Mouse (Mus musculus): Measurements from ENCODE around the gene Vcl. TPM values are rescaled to one million over a fixed set of nuclear protein-coding genes. Genes with fewer than 3 reads are reported as not detected.

Gene Vcl
- polyA plus RNA-seq, 2 experiments, result 64.1 to 67.4 TPM

- DNase-seq (ENCODE audit: low spot score) (no peak), ATAC-seq (ENCODE audit: low FRiP score, low read depth) (no peak)
- H3K9ac ChIP-seq (ENCODE audit: low read depth, low read length, severe bottlenecking), result no peak overlapping the region
- 91% methylated on average over 7 of the region's 7 CpGs for WGBS
- no peak for TF ChIP-seq POLR2A (IDR thresholded peaks at IDR 0.05; ENCODE audit: borderline replicate concordance, extremely low read depth, insufficient read depth, insufficient read length)
- H3K36me3 ChIP-seq (ENCODE audit: control insufficient read depth, insufficient read depth, low read length), result no peaks in the 10 kb centered on the region
- H3K4me3 ChIP-seq (replicated peaks; ENCODE audit: low read length), result no peak overlapping the region
- H3K27me3 ChIP-seq (ENCODE audit: control insufficient read depth, insufficient read depth, low read length), result no peaks in the 10 kb centered on the region
- no peak overlapping the region for H3K4me2 ChIP-seq (replicated peaks; ENCODE audit: low read depth, low read length, severe bottlenecking)
- H3K4me1 ChIP-seq (ENCODE audit: control insufficient read depth, insufficient read depth, low read length), result no peaks in the 10 kb centered on the region
- no peaks in the 10 kb centered on the region for H3K9me3 ChIP-seq (ENCODE audit: control insufficient read depth, low read length)
- no peak overlapping the region for H3K27ac ChIP-seq (replicated peaks; ENCODE audit: low read depth, low read length)
Observed at GRCm38 (mm10) chr14:20916625-20917612, 12.3 kb upstream of the Vcl start.

DNA sequence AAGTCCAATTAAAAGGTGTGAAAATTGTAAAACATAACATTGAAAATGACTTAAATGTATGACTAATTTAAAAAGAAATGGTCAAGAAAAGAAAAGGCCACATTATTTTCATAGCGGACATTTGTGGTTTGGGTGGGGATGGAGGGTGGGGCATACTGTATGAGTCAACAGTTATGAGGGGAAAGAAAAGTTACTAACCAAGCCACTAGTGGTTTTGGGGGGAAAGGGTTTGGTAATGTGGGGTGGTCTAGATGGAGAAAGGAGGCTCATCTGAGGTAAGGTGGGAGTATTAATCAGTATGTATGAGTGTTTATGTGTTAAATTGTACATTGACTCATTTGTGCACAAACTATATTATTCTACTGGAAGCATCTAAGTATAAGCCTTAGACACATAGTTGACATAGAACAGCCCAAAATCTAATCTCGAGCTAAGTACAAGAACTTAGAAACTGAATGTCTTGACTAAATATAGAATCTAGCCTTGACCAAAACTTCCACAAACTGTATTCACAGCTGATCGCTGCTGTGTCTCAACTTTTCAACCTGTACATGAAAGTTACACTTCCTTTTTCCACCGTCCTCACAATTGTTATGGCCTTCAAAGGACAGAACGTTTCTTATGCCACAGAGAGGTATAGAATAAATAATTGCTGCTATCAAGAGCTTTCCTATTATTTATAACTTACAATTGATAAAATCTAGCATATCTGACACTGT lies 5.0 kb upstream of the Vcl start:
- DNase-seq (ENCODE audit: low spot score) (no peak), ATAC-seq (ENCODE audit: low FRiP score, low read depth) (no peak)
- Histone ChIP-seq H3K4me3 (replicated peaks; ENCODE audit: low read length) (no peak overlapping the region), H3K4me2 (replicated peaks; ENCODE audit: low read depth, low read length, severe bottlenecking) (no peak overlapping the region), H3K36me3 (ENCODE audit: control insufficient read depth, insufficient read depth, low read length) (no peaks in the 10 kb centered on the region), H3K9me3 (ENCODE audit: control insufficient read depth, low read length) (no peaks in the 10 kb centered on the region), H3K27ac (replicated peaks; ENCODE audit: low read depth, low read length) (no peak overlapping the region), H3K27me3 (ENCODE audit: control insufficient read depth, insufficient read depth, low read length) (no peaks in the 10 kb centered on the region), H3K9ac (ENCODE audit: low read depth, low read length, severe bottlenecking) (no peak overlapping the region), H3K4me1 (ENCODE audit: control insufficient read depth, insufficient read depth, low read length) (no peaks in the 10 kb centered on the region)
- no peak for TF ChIP-seq POLR2A (IDR thresholded peaks at IDR 0.05; ENCODE audit: borderline replicate concordance, extremely low read depth, insufficient read depth, insufficient read length)
- 86% methylated on average over 5 of the region's 5 CpGs for WGBS

GRCm38 (mm10) chr14:20927470-20928307 lies 1.5 kb upstream of the Vcl start:
- no peak for TF ChIP-seq POLR2A (IDR thresholded peaks at IDR 0.05; ENCODE audit: borderline replicate concordance, extremely low read depth, insufficient read depth, insufficient read length)
- no peaks in the 10 kb centered on the region for H3K9me3 ChIP-seq (ENCODE audit: control insufficient read depth, low read length)
- 90% methylated on average over 4 of the region's 4 CpGs for WGBS
- H3K36me3 ChIP-seq (ENCODE audit: control insufficient read depth, insufficient read depth, low read length), result no peaks in the 10 kb centered on the region
- H3K4me1 ChIP-seq (ENCODE audit: control insufficient read depth, insufficient read depth, low read length), result peaks cover 20% of the 10 kb centered on the region
- no peaks in the 10 kb centered on the region for H3K27me3 ChIP-seq (ENCODE audit: control insufficient read depth, insufficient read depth, low read length)
- no peak overlapping the region for H3K9ac ChIP-seq (ENCODE audit: low read depth, low read length, severe bottlenecking)
- H3K4me3 ChIP-seq (replicated peaks; ENCODE audit: low read length), result no peak overlapping the region
- no peak overlapping the region for H3K27ac ChIP-seq (replicated peaks; ENCODE audit: low read depth, low read length)
- DNase-seq (ENCODE audit: low spot score) (no peak), ATAC-seq (ENCODE audit: low FRiP score, low read depth) (no peak)
- H3K4me2 ChIP-seq (replicated peaks; ENCODE audit: low read depth, low read length, severe bottlenecking), result no peak overlapping the region

GRCm38 (mm10) chr14:20928308-20928685 lies 901 bp upstream of the Vcl start:
- H3K36me3 ChIP-seq (ENCODE audit: control insufficient read depth, insufficient read depth, low read length), result no peaks in the 10 kb centered on the region
- ATAC-seq (ENCODE audit: low FRiP score, low read depth) (no peak), DNase-seq (ENCODE audit: low spot score) (no peak)
- no peak for TF ChIP-seq POLR2A (IDR thresholded peaks at IDR 0.05; ENCODE audit: borderline replicate concordance, extremely low read depth, insufficient read depth, insufficient read length)
- H3K4me2 ChIP-seq (replicated peaks; ENCODE audit: low read depth, low read length, severe bottlenecking), result peak overlapping the region; percentile 89
- 25% methylated on average over 4 of the region's 4 CpGs for WGBS
- no peak overlapping the region for H3K9ac ChIP-seq (ENCODE audit: low read depth, low read length, severe bottlenecking)
- no peaks in the 10 kb centered on the region for H3K9me3 ChIP-seq (ENCODE audit: control insufficient read depth, low read length)
- H3K4me1 ChIP-seq (ENCODE audit: control insufficient read depth, insufficient read depth, low read length), result peaks cover 20% of the 10 kb centered on the region
- H3K27ac ChIP-seq (replicated peaks; ENCODE audit: low read depth, low read length), result no peak overlapping the region
- H3K27me3 ChIP-seq (ENCODE audit: control insufficient read depth, insufficient read depth, low read length), result no peaks in the 10 kb centered on the region
- H3K4me3 ChIP-seq (replicated peaks; ENCODE audit: low read length), result peak overlapping the region; percentile 94

Data from limb, embryonic 14.5 days (tissue).